Mouse (Mus musculus): Measurements from ENCODE around the gene Gm21958.

GRCm38 (mm10) chr3:54687245-54687644 is 26.9 kb downstream of the Gm21958 start:
- no peak for TF ChIP-seq ZNF384 (IDR thresholded peaks at IDR 0.05; ENCODE audit: low read depth, low read length)
- no peak for TF ChIP-seq CHD2 (IDR thresholded peaks at IDR 0.05; ENCODE audit: low read depth, low read length)

Measured in ES-E14 (cell line).